Mouse (Mus musculus) adrenal gland, adult 18-20 months (tissue): ENCODE measurements around the gene Tmem204. TPM values are rescaled to one million over a fixed set of nuclear protein-coding genes. Genes with fewer than 3 reads are reported as not detected.
A peak's percentile ranks its signal among the peaks of the same experiment; 100 is the strongest.

Source experiments
- DNase-seq, 2 experiments: peaks; one replicate each; pipeline ENCODE4 v3.0.0; 2021 to 2022; ENCODE audit warnings: low spot score in 2 of 2
- total RNA-seq, 2 experiments: library from RNA; stranded (reverse); gene quantifications; 1 replicate in 1 of 2; 2 replicates in 1 of 2; pipeline ENCODE4 v1.2.3; 2021

Gene Tmem204
- total RNA-seq, 2 experiments from 2014 or later: 43.2 to 45.6 TPM

GRCm38 (mm10) chr17:25016292-25017132 is 66.9 kb downstream of the Tmem204 start:
- peak; percentile 66 for DNase-seq

GRCm38 (mm10) chr17:25015655-25016291 is 67.6 kb downstream of the Tmem204 start, which contains the start of the genes Cramp1l and Ift140:
Gene Cramp1l, minus strand, starts transcription at chr17:25015788.
Gene Ift140, plus strand, starts transcription at chr17:25016085.
- DNase-seq: peak; percentile 97

DNA sequence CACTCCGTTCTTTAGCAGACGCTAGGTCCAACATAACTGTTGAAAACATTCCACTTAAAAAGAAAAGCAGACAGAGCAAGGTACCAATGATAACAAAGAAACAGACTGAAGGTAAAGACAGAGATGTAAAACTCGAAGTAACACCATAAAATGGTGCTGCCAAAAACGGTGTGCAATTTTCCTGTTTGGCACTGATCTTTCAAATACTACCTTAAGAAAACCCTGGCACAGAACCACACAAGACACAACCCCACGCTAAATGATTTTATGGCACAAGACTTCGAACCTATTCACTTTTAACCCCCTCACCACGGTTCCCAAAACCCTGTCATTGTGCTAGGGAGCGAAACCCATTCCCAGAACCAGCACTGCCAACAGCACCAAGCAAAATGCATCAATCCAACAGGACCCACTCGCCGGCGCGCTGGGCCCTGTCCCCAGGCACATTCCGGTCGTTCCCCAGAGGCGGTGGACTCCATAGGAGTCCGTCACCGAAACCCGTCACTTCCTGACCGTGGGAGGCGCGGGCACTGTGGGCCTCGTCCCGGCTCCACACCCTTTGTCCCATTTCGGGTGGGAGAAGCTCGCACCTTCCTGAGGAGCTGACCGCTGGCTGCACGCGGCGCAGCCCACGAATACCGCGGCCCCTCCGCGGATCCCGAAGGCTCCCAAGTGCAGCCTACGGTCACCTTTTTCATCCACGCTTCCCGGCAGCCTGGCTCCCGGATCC is 68.4 kb downstream of the Tmem204 start:
- DNase-seq: peak; percentile 37 to 59

GRCm38 (mm10) chr17:25013606-25014501 is 69.5 kb downstream of the Tmem204 start:
- peak; percentile 36 to 42 for DNase-seq

Other genes with a start within 250 kb of the Tmem204 start
- 10 to 100 TPM; 88.4 to 99.0 TPM for gene Hagh, start 243.4 kb downstream of the Tmem204 start, total RNA-seq
- gene Fahd1, start 233.2 kb downstream of the Tmem204 start, total RNA-seq: 10 to 100 TPM; 27.6 to 28.2 TPM
- gene Igfals, start 217.6 kb downstream of the Tmem204 start, total RNA-seq: 1 to 10 TPM; 2.0 to 2.7 TPM
- gene Nubp2, start 197.2 kb downstream of the Tmem204 start, total RNA-seq: 10 to 100 TPM; 48.5 to 54.1 TPM
- 10 to 100 TPM; 33.0 to 33.9 TPM for gene Spsb3, start 196.9 kb downstream of the Tmem204 start, total RNA-seq
- 10 to 100 TPM; 40.6 to 46.1 TPM for gene Eme2, start 188.5 kb downstream of the Tmem204 start, total RNA-seq
- gene Mrps34, start 188.5 kb downstream of the Tmem204 start, total RNA-seq: 100 to 1,000 TPM; 107 to 148 TPM
- 100 to 1,000 TPM in 1 of 2 experiments, 10 to 100 TPM in 1; 50.8 to 100 TPM for gene Nme3, start 187.1 kb downstream of the Tmem204 start, total RNA-seq
- gene Mapk8ip3, start 146.6 kb downstream of the Tmem204 start, total RNA-seq: 100 to 1,000 TPM; 125 to 137 TPM
- gene Jpt2, start 122.9 kb downstream of the Tmem204 start, total RNA-seq: 10 to 100 TPM; 19.2 to 26.3 TPM
- 10 to 100 TPM; 20.4 to 24.0 TPM for gene Cramp1l, start 67.8 kb downstream of the Tmem204 start, total RNA-seq
- gene Ift140, start 67.5 kb downstream of the Tmem204 start, total RNA-seq: 10 to 100 TPM; 20.3 to 29.9 TPM
- gene Telo2, start 32.4 kb upstream of the Tmem204 start, total RNA-seq: 10 to 100 TPM; 18.4 to 21.9 TPM
- gene Ptx4, start 37.2 kb upstream of the Tmem204 start, total RNA-seq: not detected
- gene Clcn7, start 49.8 kb upstream of the Tmem204 start, total RNA-seq: 10 to 100 TPM; 42.0 to 43.7 TPM
- gene Ccdc154, start 78.9 kb upstream of the Tmem204 start, total RNA-seq: under 1 TPM; 0.10 to 0.13 TPM
- not detected for gene Gm38655, start 91.9 kb upstream of the Tmem204 start, total RNA-seq
- 10 to 100 TPM; 18.5 to 20.0 TPM for gene BC003965, start 101.0 kb upstream of the Tmem204 start, total RNA-seq
- gene Unkl, start 104.8 kb upstream of the Tmem204 start, total RNA-seq: 10 to 100 TPM; 15.4 to 16.2 TPM
- 10 to 100 TPM; 42.4 to 46.5 TPM for gene Gnptg, start 156.5 kb upstream of the Tmem204 start, total RNA-seq
- gene Tsr3, start 156.6 kb upstream of the Tmem204 start, total RNA-seq: 10 to 100 TPM; 20.3 to 22.6 TPM
- 10 to 100 TPM; 11.7 to 16.2 TPM for gene Baiap3, start 172.8 kb upstream of the Tmem204 start, total RNA-seq
- gene Ube2i, start 191.0 kb upstream of the Tmem204 start, total RNA-seq: 100 to 1,000 TPM; 207 to 260 TPM
- gene Prss34, start 214.8 kb upstream of the Tmem204 start, total RNA-seq: under 1 TPM; 0.33 to 0.48 TPM
- gene Prss28, start 225.1 kb upstream of the Tmem204 start, total RNA-seq: not detected
- not detected for gene Prss29, start 235.1 kb upstream of the Tmem204 start, total RNA-seq